Mouse (Mus musculus) intestine, postnatal 0 days (tissue): ENCODE measurements at regions not wholly inside any gene's neighbourhood (a gene's known extent, or its start where the extent isn't known, plus 50 kb on each side); places are given as distances from the start of the nearest gene placed in this dataset.

Experiments used
- ATAC-seq: fragments of 200-750 bp; cut with Nextera tagmentation; 2 replicates; pipeline ENCODE4 v1.8.0; 2017; ENCODE audit warnings: mild to moderate bottlenecking, moderate TSS enrichment, moderate library complexity
- H3K27ac ChIP-seq: fragments of 300-500 bp; sonication (generic); 2 replicates; pipeline ENCODE4 v1.5.1; 2014; ENCODE audit warnings: mild to moderate bottlenecking, low read depth, low read length, moderate library complexity
- H3K27me3 ChIP-seq: fragments of 300-500 bp; sonication (generic); replicated peaks from 2 replicates; pipeline ENCODE4 v1.6.1; 2014; ENCODE audit warnings: low read length, mixed read lengths; ENCODE audit not compliant: control insufficient read depth, insufficient read depth
- H3K36me3 ChIP-seq: fragments of 300-500 bp; sonication (generic); 2 replicates; pipeline ENCODE4 v1.6.1; 2014; ENCODE audit warnings: mild to moderate bottlenecking, moderate library complexity; ENCODE audit not compliant: control insufficient read depth, insufficient read depth
- H3K4me1 ChIP-seq: fragments of 300-500 bp; sonication (generic); replicated peaks from 2 replicates; pipeline ENCODE4 v1.6.1; 2014; ENCODE audit warnings: antibody characterized with exemption, low read length, mixed read lengths; ENCODE audit not compliant: control insufficient read depth, insufficient read depth
- H3K4me2 ChIP-seq: fragments of 300-500 bp; sonication (generic); replicated peaks from 2 replicates; pipeline ENCODE4 v1.6.1; 2014; ENCODE audit warnings: low read depth, mild to moderate bottlenecking, moderate library complexity
- H3K4me3 ChIP-seq: fragments of 300-500 bp; sonication (generic); 2 replicates; pipeline ENCODE4 v1.5.1; 2014; ENCODE audit warnings: low read depth, low read length
- H3K9ac ChIP-seq: fragments of 300-500 bp; sonication (generic); 2 replicates; pipeline ENCODE4 v1.6.1; 2014; ENCODE audit warnings: mild to moderate bottlenecking, low read depth, low read length
- H3K9me3 ChIP-seq: fragments of 300-500 bp; sonication (generic); 2 replicates; pipeline ENCODE4 v1.6.1; 2016; ENCODE audit warnings: mixed run types; ENCODE audit not compliant: control insufficient read depth
- CTCF ChIP-seq: sonication (generic); IDR thresholded peaks from 2 replicates; pipeline ENCODE4 v1.5.1; 2016; ENCODE audit warnings: low read depth, mild to moderate bottlenecking, control low read depth, antibody characterized with exemption, moderate library complexity
- WGBS: fragments of 180-500 bp; shearing (Covaris S2); extraction: QIAGEN DNeasy Blood & Tissue Kit; methylation state at CpG from one replicate; pipeline ENCODE4 v1.1.7; 2014; 5-methylcytosine and 5-hydroxymethylcytosine counted together

GRCm38 (mm10) chr13:107681719-107682118 lies 362.5 kb upstream of the Smim15 start:
- Histone ChIP-seq H3K27ac (no peak overlapping the region), H3K4me3 (no peak overlapping the region), H3K9me3 (no peaks in the 10 kb centered on the region), H3K36me3 (no peaks in the 10 kb centered on the region), H3K9ac (no peak overlapping the region), H3K27me3 (no peaks in the 10 kb centered on the region), H3K4me2 (no peak overlapping the region), H3K4me1 (no peaks in the 10 kb centered on the region)
- no peak for ATAC-seq
- 70% methylated on average over 5 of the region's 5 CpGs for WGBS
- TF ChIP-seq CTCF: no peak

- Histone ChIP-seq H3K4me1 (no peaks in the 10 kb centered on the region; the same call in 1 of the 2 replicates), H3K4me3 (no peak overlapping the region), H3K36me3 (no peaks in the 10 kb centered on the region), H3K27me3 (no peaks in the 10 kb centered on the region), H3K4me2 (no peak overlapping the region), H3K9me3 (no peaks in the 10 kb centered on the region), H3K27ac (no peak overlapping the region), H3K9ac (no peak overlapping the region)
- ATAC-seq: no peak
- no peak for TF ChIP-seq CTCF
These were observed 365.4 kb upstream of the Smim15 start for GRCm38 (mm10) chr13:107678860-107679259.

GRCm38 (mm10) chr13:107677091-107677470 lies 367.2 kb upstream of the Smim15 start:
- no peak for ATAC-seq
- no peaks in the 10 kb centered on the region for H3K36me3 ChIP-seq
- H3K27ac ChIP-seq: peak overlapping the region; percentile 73
- H3K9ac ChIP-seq: no peak overlapping the region
- H3K4me2 ChIP-seq: no peak overlapping the region
- TF ChIP-seq CTCF: no peak
- H3K27me3 ChIP-seq: no peaks in the 10 kb centered on the region
- no peaks in the 10 kb centered on the region; the same call in 1 of the 2 replicates for H3K4me1 ChIP-seq
- 43% methylated on average over 8 of the region's 8 CpGs for WGBS
- H3K9me3 ChIP-seq: no peaks in the 10 kb centered on the region
- H3K4me3 ChIP-seq: no peak overlapping the region

- no peak overlapping the region for H3K4me2 ChIP-seq
- no peaks in the 10 kb centered on the region for H3K9me3 ChIP-seq
- H3K36me3 ChIP-seq: no peaks in the 10 kb centered on the region
- no peaks in the 10 kb centered on the region; the same call in 1 of the 2 replicates for H3K4me1 ChIP-seq
- peak overlapping the region; percentile 73 for H3K27ac ChIP-seq
- TF ChIP-seq CTCF: no peak
- WGBS: 20% methylated on average over 9 of the region's 9 CpGs
- H3K27me3 ChIP-seq: no peaks in the 10 kb centered on the region
- no peak overlapping the region for H3K4me3 ChIP-seq
- ATAC-seq: peak; percentile 70
- no peak overlapping the region for H3K9ac ChIP-seq
These were observed 367.7 kb upstream of the Smim15 start for GRCm38 (mm10) chr13:107676310-107677090.

- Histone ChIP-seq H3K9me3 (no peaks in the 10 kb centered on the region), H3K36me3 (no peaks in the 10 kb centered on the region), H3K4me2 (no peak overlapping the region), H3K27ac (no peak overlapping the region), H3K4me1 (no peaks in the 10 kb centered on the region; the same call in 1 of the 2 replicates), H3K27me3 (no peaks in the 10 kb centered on the region), H3K4me3 (no peak overlapping the region), H3K9ac (no peak overlapping the region)
- no peak for TF ChIP-seq CTCF
- WGBS: 82% methylated on average over 5 of the region's 5 CpGs
- no peak for ATAC-seq
These were observed 372.1 kb upstream of the Smim15 start for GRCm38 (mm10) chr13:107672166-107672565.

- H3K4me1 ChIP-seq: no peaks in the 10 kb centered on the region
- no peaks in the 10 kb centered on the region for H3K27me3 ChIP-seq
- H3K36me3 ChIP-seq: no peaks in the 10 kb centered on the region
- no peak for ATAC-seq
- no peaks in the 10 kb centered on the region for H3K9me3 ChIP-seq
- 58% methylated on average over 4 of the region's 5 CpGs for WGBS
- no peak overlapping the region for H3K9ac ChIP-seq
- no peak overlapping the region for H3K4me2 ChIP-seq
- no peak for TF ChIP-seq CTCF
- H3K4me3 ChIP-seq: no peak overlapping the region
- no peak overlapping the region for H3K27ac ChIP-seq
These were observed 375.7 kb upstream of the Smim15 start for GRCm38 (mm10) chr13:107668509-107668908.
